Mouse (Mus musculus) heart, embryonic 10.5 days (tissue): ENCODE data around the gene Eif2s2. TPM values are rescaled to one million over a fixed set of nuclear protein-coding genes. Genes with fewer than 3 reads are reported as not detected.

Experiments used
- DNase-seq: peaks from one replicate; pipeline ENCODE4 v3.0.0-alpha.2; 2017; ENCODE audit warnings: low spot score
- H3K27ac ChIP-seq: fragments of 300-500 bp; sonication (generic); 2 replicates; pipeline ENCODE4 v1.5.1; 2016; ENCODE audit warnings: mild to moderate bottlenecking
- H3K27me3 ChIP-seq: fragments of 300-500 bp; sonication (generic); 2 replicates; pipeline ENCODE4 v1.6.1; 2016; ENCODE audit warnings: mild to moderate bottlenecking; ENCODE audit not compliant: poor library complexity, insufficient read depth, severe bottlenecking
- H3K36me3 ChIP-seq: fragments of 300-500 bp; sonication (generic); 2 replicates; pipeline ENCODE4 v1.6.1; 2016; ENCODE audit warnings: mild to moderate bottlenecking, moderate library complexity
- H3K4me1 ChIP-seq: fragments of 300-500 bp; sonication (generic); 2 replicates; pipeline ENCODE4 v1.6.1; 2016; ENCODE audit warnings: mild to moderate bottlenecking
- H3K4me3 ChIP-seq: fragments of 300-500 bp; sonication (generic); 2 replicates; pipeline ENCODE4 v1.5.1; 2016; ENCODE audit warnings: mild to moderate bottlenecking, moderate library complexity
- H3K9me3 ChIP-seq: fragments of 300-500 bp; sonication (generic); 2 replicates; pipeline ENCODE4 v1.6.1; 2016; ENCODE audit warnings: mild to moderate bottlenecking, moderate library complexity
- WGBS: fragments of 180-500 bp; shearing (Covaris S2); methylation state at CpG from one replicate; pipeline ENCODE4 v1.1.7; 2016; 5-methylcytosine and 5-hydroxymethylcytosine counted together
- polyA plus RNA-seq: library from polyadenylated mRNA; unstranded; fragments of >200 nt; fragmentation: Nextera tagmentation; extraction: Ambion mirVana; gene quantifications from 2 replicates; pipeline ENCODE4 v1.2.1, GENCODE M21; 2016

The Eif2s2 gene
- polyA plus RNA-seq, 1 experiment from 2014 or later, result 84.0 TPM

GRCm38 (mm10) chr2:154868106-154868505 is 24.6 kb downstream of the Eif2s2 start:
- H3K4me1 ChIP-seq, result no peaks in the 10 kb centered on the region
- no peaks in the 10 kb centered on the region for H3K27me3 ChIP-seq
- H3K27ac ChIP-seq, result no peak overlapping the region
- WGBS, result 95% methylated on average over 1 of the region's 1 CpGs
- peaks cover 94% of the 10 kb centered on the region for H3K36me3 ChIP-seq
- H3K9me3 ChIP-seq, result no peaks in the 10 kb centered on the region
- DNase-seq, result no peak
- no peak overlapping the region for H3K4me3 ChIP-seq

DNA sequence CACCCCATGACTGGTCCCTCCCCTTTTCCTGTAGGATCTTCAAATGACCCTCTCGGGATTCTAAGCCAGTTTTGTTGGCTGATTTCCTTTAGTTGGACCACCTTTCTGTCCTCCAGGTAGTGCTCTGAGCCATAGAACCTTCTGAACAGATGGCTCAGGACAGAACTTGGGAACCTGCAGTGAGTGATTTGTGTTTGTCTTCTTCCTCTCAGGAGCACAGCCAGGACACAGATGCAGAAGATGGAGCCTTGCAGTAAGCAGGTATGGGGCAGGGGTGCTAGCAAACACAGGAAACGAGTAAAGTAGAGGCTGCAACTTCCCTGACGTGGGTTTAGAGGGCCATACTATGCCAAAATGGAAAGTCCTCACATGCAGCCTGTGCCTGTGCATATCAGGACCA is 27.0 kb downstream of the Eif2s2 start:
- Histone ChIP-seq H3K4me3 (no peak overlapping the region), H3K9me3 (no peaks in the 10 kb centered on the region), H3K27ac (no peak overlapping the region), H3K36me3 (peaks cover 96% of the 10 kb centered on the region), H3K27me3 (no peaks in the 10 kb centered on the region), H3K4me1 (no peaks in the 10 kb centered on the region)
- no peak for DNase-seq
- WGBS, result 80% methylated on average over 3 of the region's 3 CpGs

DNA sequence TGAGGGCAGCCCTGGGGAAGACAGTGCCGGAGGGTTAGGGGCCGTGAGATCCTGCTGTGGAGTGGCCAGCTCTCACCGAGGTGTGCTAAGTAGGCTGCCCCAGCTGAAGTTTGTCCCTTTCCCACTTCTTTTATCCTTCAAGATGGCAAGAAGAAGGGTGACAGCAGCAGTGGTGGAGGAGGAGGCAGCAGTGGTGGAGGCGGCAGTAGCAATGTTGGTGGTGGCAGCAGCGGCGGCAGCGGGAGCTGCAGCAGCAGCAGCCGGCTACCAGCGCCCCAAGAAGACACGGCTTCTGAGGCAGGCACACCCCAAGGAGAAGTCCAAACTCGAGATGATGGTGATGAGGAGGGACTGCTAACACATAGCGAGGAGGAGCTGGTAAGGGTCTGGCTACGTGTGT is 29.1 kb downstream of the Eif2s2 start:
- H3K36me3 ChIP-seq, result peaks cover 94% of the 10 kb centered on the region
- H3K27ac ChIP-seq, result no peak overlapping the region
- H3K4me3 ChIP-seq, result no peak overlapping the region
- no peaks in the 10 kb centered on the region for H3K27me3 ChIP-seq
- WGBS, result 93% methylated on average over 13 of the region's 13 CpGs
- H3K4me1 ChIP-seq, result no peaks in the 10 kb centered on the region
- H3K9me3 ChIP-seq, result no peaks in the 10 kb centered on the region
- DNase-seq, result no peak

DNA sequence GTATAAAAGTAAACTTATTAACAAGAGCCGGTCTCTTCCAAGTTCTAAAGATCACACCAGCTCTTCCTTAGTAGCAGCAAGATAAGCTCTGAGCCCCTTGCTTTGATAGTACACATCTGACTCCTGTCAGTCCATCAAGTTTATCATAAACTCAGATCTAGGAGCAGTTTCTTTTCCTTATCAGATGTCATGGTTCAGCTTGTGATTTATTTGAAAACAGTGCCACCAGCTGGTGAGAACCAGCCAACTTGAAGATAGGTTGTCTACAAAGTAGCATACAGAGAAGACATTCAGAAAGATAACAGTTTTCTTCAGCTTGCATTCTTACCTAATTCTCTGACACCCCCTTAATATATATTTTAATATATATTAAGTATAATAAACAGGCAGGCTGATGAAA is 37.4 kb downstream of the Eif2s2 start:
- no peak for DNase-seq
- WGBS, result 88% methylated on average over 1 of the region's 1 CpGs
- Histone ChIP-seq H3K27me3 (no peaks in the 10 kb centered on the region), H3K4me1 (peaks cover 10% of the 10 kb centered on the region), H3K4me3 (no peak overlapping the region), H3K27ac (no peak overlapping the region), H3K9me3 (no peaks in the 10 kb centered on the region), H3K36me3 (peaks cover 33% of the 10 kb centered on the region)

DNA sequence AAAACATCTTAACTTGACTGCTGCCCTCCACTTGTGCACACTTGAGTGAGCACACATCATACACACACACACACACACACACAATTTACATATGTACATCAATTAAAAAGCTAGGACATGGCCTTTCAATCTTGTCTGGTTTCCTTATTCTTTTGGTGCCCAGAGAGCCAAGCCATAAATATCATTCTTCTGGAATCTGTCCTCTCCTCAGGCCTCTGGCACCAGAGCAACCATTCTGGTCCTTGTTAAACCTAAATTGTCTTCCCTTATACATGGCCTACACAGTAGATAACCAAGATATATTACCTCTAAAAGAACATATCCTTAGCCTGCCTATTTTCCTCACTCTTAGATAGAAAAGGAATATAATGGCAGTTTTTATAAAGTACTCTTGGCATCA is 44.6 kb downstream of the Eif2s2 start:
- H3K9me3 ChIP-seq, result no peaks in the 10 kb centered on the region
- no peak overlapping the region for H3K4me3 ChIP-seq
- H3K27ac ChIP-seq, result no peak overlapping the region
- H3K4me1 ChIP-seq, result peaks cover 2% of the 10 kb centered on the region; the same call in 1 of the 2 replicates
- DNase-seq, result no peak
- H3K27me3 ChIP-seq, result no peaks in the 10 kb centered on the region
- H3K36me3 ChIP-seq, result peaks cover 19% of the 10 kb centered on the region

DNA sequence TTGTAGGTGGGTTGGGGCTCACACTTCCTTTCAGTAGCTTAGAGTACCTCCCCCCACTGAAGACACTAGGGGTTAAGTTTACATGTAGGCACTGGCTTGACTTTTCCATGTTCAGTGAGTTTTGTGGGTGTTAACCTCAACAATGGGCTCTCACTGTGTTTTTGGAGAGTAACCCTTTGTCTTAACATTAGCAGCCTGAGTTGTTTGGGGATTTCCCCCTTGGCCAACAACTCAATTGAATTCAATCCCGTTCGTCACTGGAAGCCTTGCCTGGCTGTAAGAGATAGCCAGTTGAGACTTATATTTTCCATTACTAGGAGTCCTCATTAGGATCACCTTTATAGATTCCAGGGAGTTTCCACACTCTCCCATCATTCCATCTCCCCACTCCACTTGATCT is 56.2 kb downstream of the Eif2s2 start:
- DNase-seq, result no peak
- Histone ChIP-seq H3K27ac (no peak overlapping the region), H3K4me1 (peaks cover 16% of the 10 kb centered on the region), H3K36me3 (peaks cover 26% of the 10 kb centered on the region), H3K27me3 (no peaks in the 10 kb centered on the region), H3K4me3 (no peak overlapping the region), H3K9me3 (peaks cover 3% of the 10 kb centered on the region; the same call in 1 of the 2 replicates)
- 87% methylated on average over 2 of the region's 2 CpGs for WGBS

DNA sequence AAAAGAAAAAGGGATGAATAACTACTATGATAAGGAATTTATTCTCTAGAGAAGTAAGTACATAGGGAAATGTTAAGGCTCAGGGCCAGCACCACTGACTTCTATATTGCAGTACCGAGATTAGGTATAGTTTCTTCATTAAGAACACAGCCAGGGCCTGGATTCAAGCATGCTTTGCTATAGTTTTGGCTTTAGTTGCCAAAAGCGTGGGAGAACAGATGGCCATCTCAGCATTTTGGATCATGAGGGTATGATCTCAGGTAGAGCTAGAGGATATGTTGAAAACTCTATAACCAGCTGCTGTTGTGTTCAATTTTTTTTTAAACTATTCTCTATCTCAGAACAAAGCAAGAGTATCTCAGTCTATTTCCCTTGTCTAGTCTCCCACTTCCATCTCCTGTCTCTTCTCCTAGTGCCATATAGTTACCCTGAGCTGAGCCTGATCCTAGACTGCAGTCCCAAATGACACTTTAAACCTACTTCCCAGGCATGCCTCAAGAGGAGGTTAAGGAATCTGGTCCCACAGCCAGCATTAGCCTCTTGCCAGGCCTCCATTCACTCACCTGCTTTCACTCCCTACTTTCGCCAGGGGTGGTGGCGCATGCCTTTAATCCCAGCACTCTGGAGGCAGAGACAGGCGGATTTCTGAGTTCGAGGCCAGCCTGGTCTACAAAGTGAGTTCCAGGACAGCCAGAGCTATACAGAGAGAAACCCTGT is 58.4 kb downstream of the Eif2s2 start:
- no peak for DNase-seq
- Histone ChIP-seq H3K27ac (no peak overlapping the region), H3K36me3 (peaks cover 24% of the 10 kb centered on the region), H3K27me3 (no peaks in the 10 kb centered on the region), H3K9me3 (no peaks in the 10 kb centered on the region), H3K4me3 (no peak overlapping the region), H3K4me1 (peaks cover 18% of the 10 kb centered on the region)
- WGBS, result 93% methylated on average over 6 of the region's 6 CpGs

DNA sequence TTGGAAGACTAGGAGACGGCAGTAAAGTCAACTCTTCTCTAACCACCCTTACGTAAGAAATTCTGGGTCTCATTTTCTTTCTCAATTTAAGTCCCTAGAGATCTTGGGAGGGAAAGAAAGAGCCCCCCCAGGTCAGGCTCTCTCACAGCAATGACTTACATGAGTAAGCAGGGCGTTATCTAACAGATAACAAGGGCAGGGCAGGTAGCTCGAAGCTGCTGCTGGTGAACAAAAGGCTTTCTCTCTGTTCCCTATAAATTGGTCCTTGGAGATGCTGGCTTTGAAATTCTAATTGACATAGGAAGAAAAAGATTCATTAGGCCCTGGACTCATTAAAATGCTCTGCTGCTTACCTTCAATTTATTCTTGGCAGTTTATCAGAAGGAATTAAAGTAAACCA is 60.3 kb downstream of the Eif2s2 start:
- Histone ChIP-seq H3K4me3 (no peak overlapping the region), H3K27me3 (no peaks in the 10 kb centered on the region), H3K4me1 (peaks cover 18% of the 10 kb centered on the region), H3K27ac (no peak overlapping the region), H3K9me3 (no peaks in the 10 kb centered on the region), H3K36me3 (peaks cover 18% of the 10 kb centered on the region)
- DNase-seq, result no peak
- 43% methylated on average over 4 of the region's 4 CpGs for WGBS

DNA sequence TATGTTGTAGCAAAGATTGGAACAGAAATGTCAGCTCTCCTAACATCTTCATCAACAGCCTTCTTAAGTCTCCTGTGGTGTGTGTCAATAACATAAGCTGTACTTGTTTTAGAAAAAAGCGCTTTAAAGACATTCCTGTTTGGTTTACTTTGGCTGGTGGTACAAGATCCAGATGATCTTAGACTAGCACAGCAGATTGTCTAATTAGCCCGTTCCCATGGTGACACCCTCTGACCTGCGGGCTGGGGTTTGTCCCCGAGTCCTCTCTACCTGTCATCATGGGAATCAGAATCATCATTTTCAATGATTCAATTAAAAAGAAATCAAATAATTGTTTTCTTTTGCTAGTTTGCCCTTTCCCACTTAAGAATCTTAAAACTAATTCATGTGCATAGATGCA is 65.2 kb downstream of the Eif2s2 start:
- H3K4me3 ChIP-seq, result no peak overlapping the region
- H3K27me3 ChIP-seq, result no peaks in the 10 kb centered on the region
- no peak for DNase-seq
- H3K36me3 ChIP-seq, result peaks cover 8% of the 10 kb centered on the region; the same call in 1 of the 2 replicates
- WGBS, result 88% methylated on average over 4 of the region's 4 CpGs
- H3K9me3 ChIP-seq, result no peaks in the 10 kb centered on the region
- H3K4me1 ChIP-seq, result peaks cover 9% of the 10 kb centered on the region
- no peak overlapping the region for H3K27ac ChIP-seq

GRCm38 (mm10) chr2:154826054-154826538 is 66.6 kb downstream of the Eif2s2 start:
- no peak for DNase-seq
- no peak overlapping the region for H3K27ac ChIP-seq
- 0 out of 2 replicates have a peak, but pooled peaks cover 6% of the 10 kb centered on the region for H3K36me3 ChIP-seq
- no peaks in the 10 kb centered on the region for H3K9me3 ChIP-seq
- no peak overlapping the region for H3K4me3 ChIP-seq
- WGBS, result 78% methylated on average over 1 of the region's 1 CpGs
- peaks cover 3% of the 10 kb centered on the region for H3K4me1 ChIP-seq
- H3K27me3 ChIP-seq, result no peaks in the 10 kb centered on the region

Other genes starting within 250 kb of the Eif2s2 start
- gene Chmp4b, start 241.2 kb downstream of the Eif2s2 start, polyA plus RNA-seq, result 13.5 and 17.4 TPM in 2 replicates
- not detected in 2 replicates for gene Gm14214, start 122.9 kb downstream of the Eif2s2 start, polyA plus RNA-seq
- gene Raly, start 101.8 kb downstream of the Eif2s2 start, polyA plus RNA-seq, result 36.3 and 48.9 TPM in 2 replicates
- 0.78 and 2.5 TPM in 2 replicates for gene a, start 101.5 kb downstream of the Eif2s2 start, polyA plus RNA-seq
- 2.7 and 12.6 TPM in 2 replicates for gene Gm14226, start 125.3 kb upstream of the Eif2s2 start, polyA plus RNA-seq
- 74.0 and 80.8 TPM in 2 replicates for gene Ahcy, start 181.6 kb upstream of the Eif2s2 start, polyA plus RNA-seq
- gene Itch, start 240.6 kb upstream of the Eif2s2 start, polyA plus RNA-seq, result 43.9 and 45.1 TPM in 2 replicates